In the genomic region with DNA sequence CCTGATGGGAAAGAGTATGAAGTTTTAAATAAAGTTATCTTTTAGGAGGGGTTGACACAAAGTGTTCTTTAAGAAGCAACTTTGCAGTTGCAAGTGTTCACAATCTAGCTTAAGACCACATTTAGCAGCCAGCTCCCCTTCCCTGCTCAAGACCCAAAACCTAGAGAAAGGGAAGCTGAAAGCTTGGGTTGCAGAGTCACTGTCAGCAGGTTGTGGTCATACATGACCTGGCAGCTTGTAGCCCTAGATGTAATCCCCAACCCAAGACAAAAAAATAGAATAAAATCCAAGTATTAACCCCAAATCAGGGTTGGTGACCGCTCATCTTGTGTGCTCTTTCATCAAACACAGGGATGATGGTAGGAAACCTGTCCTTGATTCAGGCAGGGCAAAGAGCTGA, we compare ENCODE assay signal across 8 mouse cellular contexts. TPM values are rescaled to one million over a fixed set of nuclear protein-coding genes. Genes with fewer than 3 reads are reported as not detected.
A peak's percentile ranks its signal among the peaks of the same experiment; 100 is the strongest.
DNase-seq lines count a peak whose midpoint lies in the region; ATAC-seq and TF ChIP-seq lines count a peak whose summit lies in the region.

No protein-coding gene starts in this region.

- no peak for DNase-seq in heart, postnatal 0 days (ENCODE audit: low spot score)
- no peak for DNase-seq in heart, adult 18-20 months
- DNase-seq in MEL-GATA-1-ER (ENCODE audit: extremely low read depth, low read depth) = peak; percentile 28
- no peak for DNase-seq in midbrain, embryonic 14.5 days
- DNase-seq in gastrocnemius, postnatal 14 days = no peak
- DNase-seq in urinary bladder, adult 18-20 months (ENCODE audit: low spot score in 2 of 2) = no peak
- DNase-seq in thymus, postnatal 0 days (ENCODE audit: low spot score) = no peak

- H3K36me3 ChIP-seq in heart, postnatal 0 days (replicated peaks; ENCODE audit: control insufficient read depth, insufficient read depth, low read length) = peaks cover 66% of the 10 kb centered on the region
- peaks cover 33% of the 10 kb centered on the region for H3K36me3 ChIP-seq in hindbrain, embryonic 15.5 days
- H3K36me3 ChIP-seq in midbrain, embryonic 14.5 days (ENCODE audit: control insufficient read depth, insufficient read depth, low read length) = peaks cover 61% of the 10 kb centered on the region

- ATAC-seq in heart, postnatal 0 days (ENCODE audit: insufficient read depth, low read depth) = no peak
- no peak for ATAC-seq in hindbrain, embryonic 15.5 days (ENCODE audit: low FRiP score, low read depth)
- ATAC-seq in midbrain, embryonic 14.5 days (ENCODE audit: low FRiP score, low TSS enrichment) = no peak

- H3K9ac ChIP-seq in heart, postnatal 0 days (replicated peaks; ENCODE audit: low read depth, low read length) = peak overlapping the region; percentile 97
- peak overlapping the region; percentile 91 for H3K9ac ChIP-seq in hindbrain, embryonic 15.5 days
- peak overlapping the region; percentile 72 for H3K9ac ChIP-seq in midbrain, embryonic 14.5 days (replicated peaks; ENCODE audit: low read length)

- no peaks in the 10 kb centered on the region for H3K27me3 ChIP-seq in heart, postnatal 0 days (ENCODE audit: control insufficient read depth, insufficient read depth, low read length)
- H3K27me3 ChIP-seq in hindbrain, embryonic 15.5 days = no peaks in the 10 kb centered on the region
- no peaks in the 10 kb centered on the region for H3K27me3 ChIP-seq in midbrain, embryonic 14.5 days (ENCODE audit: control insufficient read depth, insufficient read depth, low read length)

- H3K27ac ChIP-seq in heart, postnatal 0 days (ENCODE audit: low read depth) = no peak overlapping the region
- H3K27ac ChIP-seq in hindbrain, embryonic 15.5 days (replicated peaks) = peak overlapping the region; percentile 96; the same call in 1 of the 2 replicates
- no peak overlapping the region for H3K27ac ChIP-seq in midbrain, embryonic 14.5 days (replicated peaks; ENCODE audit: low read depth, low read length)

- 76% methylated on average over 1 of the region's 1 CpGs for WGBS in heart, postnatal 0 days
- WGBS in hindbrain, embryonic 15.5 days = 81% methylated on average over 1 of the region's 1 CpGs
- 74% methylated on average over 1 of the region's 1 CpGs for WGBS in midbrain, embryonic 14.5 days

- H3K4me3 ChIP-seq in heart, postnatal 0 days (ENCODE audit: low read depth, low read length) = peak overlapping the region; percentile 99
- peak overlapping the region; percentile 91 for H3K4me3 ChIP-seq in hindbrain, embryonic 15.5 days
- H3K4me3 ChIP-seq in midbrain, embryonic 14.5 days (replicated peaks; ENCODE audit: low read depth, low read length) = peak overlapping the region; percentile 93

- H3K4me1 ChIP-seq in heart, postnatal 0 days (ENCODE audit: control insufficient read depth, insufficient read depth) = peaks cover 21% of the 10 kb centered on the region
- H3K4me1 ChIP-seq in hindbrain, embryonic 15.5 days (replicated peaks) = peaks cover 51% of the 10 kb centered on the region
- peaks cover 37% of the 10 kb centered on the region for H3K4me1 ChIP-seq in midbrain, embryonic 14.5 days (ENCODE audit: control insufficient read depth, insufficient read depth, low read length)

- no peaks in the 10 kb centered on the region for H3K9me3 ChIP-seq in heart, postnatal 0 days (replicated peaks; ENCODE audit: control insufficient read depth, low read length)
- no peaks in the 10 kb centered on the region for H3K9me3 ChIP-seq in hindbrain, embryonic 15.5 days
- H3K9me3 ChIP-seq in midbrain, embryonic 14.5 days (ENCODE audit: control insufficient read depth, low read length) = no peaks in the 10 kb centered on the region

- intact Hi-C loops in gastrocnemius, postnatal 14 days (cut with DNase I; ENCODE audit: low total_unique reads) = no loop called here

- peak overlapping the region; percentile 73 for H3K4me2 ChIP-seq in heart, postnatal 0 days (ENCODE audit: low read depth, low read length)
- peak overlapping the region; percentile 90 for H3K4me2 ChIP-seq in hindbrain, embryonic 15.5 days
- H3K4me2 ChIP-seq in midbrain, embryonic 14.5 days (ENCODE audit: low read length) = peak overlapping the region; percentile 94

- no peak for TF ChIP-seq EP300 in heart, postnatal 0 days (IDR thresholded peaks at IDR 0.05; ENCODE audit: low read depth)

- TF ChIP-seq CTCF in heart, postnatal 0 days (IDR thresholded peaks at IDR 0.05; ENCODE audit: low read depth) = no peak

RNA-seq across cellular contexts. Expression of a gene that starts 1.3 kb away (rescaled TPM):
- total RNA-seq in heart, postnatal 0 days (2014; rRNA removed; ENCODE audit: low replicate concordance) = 16.4 and 63.4 TPM in 2 replicates
- polyA plus RNA-seq in heart, postnatal 0 days (2015; fragmentation: Nextera tagmentation; extraction: Ambion mirVana) = 22.9 and 24.9 TPM in 2 replicates
- 10 to 100 TPM; 36.0 to 41.9 TPM for total RNA-seq in heart, adult 18-20 months (2021)
- polyA plus RNA-seq in hindbrain, embryonic 15.5 days (2015; fragmentation: Nextera tagmentation; extraction: Ambion mirVana) = 71.4 and 81.2 TPM in 2 replicates
- 43.0 and 51.4 TPM in 2 replicates for polyA plus RNA-seq in midbrain, embryonic 14.5 days (2014; fragmentation: Nextera tagmentation; extraction: Ambion mirVana)
- 10 to 100 TPM; 25.1 to 34.9 TPM for total RNA-seq in gastrocnemius, postnatal 14 days (2021)
- polyA plus RNA-seq in thymus, postnatal 0 days (2015; fragmentation: Nextera tagmentation; extraction: Ambion mirVana) = 54.7 and 74.6 TPM in 2 replicates

RNA-seq across cellular contexts. Expression of a gene that starts 1.6 kb away (rescaled TPM):
- total RNA-seq in heart, postnatal 0 days (2014; rRNA removed; ENCODE audit: low replicate concordance) = 15.4 and 39.8 TPM in 2 replicates
- 52.9 and 55.5 TPM in 2 replicates for polyA plus RNA-seq in heart, postnatal 0 days (2015; fragmentation: Nextera tagmentation; extraction: Ambion mirVana)
- 10 to 100 TPM; 59.6 to 68.5 TPM for total RNA-seq in heart, adult 18-20 months (2021)
- 105 and 116 TPM in 2 replicates for polyA plus RNA-seq in hindbrain, embryonic 15.5 days (2015; fragmentation: Nextera tagmentation; extraction: Ambion mirVana)
- 79.2 and 89.6 TPM in 2 replicates for polyA plus RNA-seq in midbrain, embryonic 14.5 days (2014; fragmentation: Nextera tagmentation; extraction: Ambion mirVana)
- total RNA-seq in gastrocnemius, postnatal 14 days (2021) = 10 to 100 TPM; 39.4 to 46.2 TPM
- polyA plus RNA-seq in thymus, postnatal 0 days (2015; fragmentation: Nextera tagmentation; extraction: Ambion mirVana) = 76.0 and 83.6 TPM in 2 replicates

RNA-seq across cellular contexts. Expression of a gene that starts 26.5 kb away (rescaled TPM):
- total RNA-seq in heart, postnatal 0 days (2014; rRNA removed; ENCODE audit: low replicate concordance) = 199 and 207 TPM in 2 replicates
- polyA plus RNA-seq in heart, postnatal 0 days (2015; fragmentation: Nextera tagmentation; extraction: Ambion mirVana) = 527 and 554 TPM in 2 replicates
- 100 to 1,000 TPM; 341 TPM for total RNA-seq in heart, adult 18-20 months (2021)
- 180 and 193 TPM in 2 replicates for polyA plus RNA-seq in hindbrain, embryonic 15.5 days (2015; fragmentation: Nextera tagmentation; extraction: Ambion mirVana)
- polyA plus RNA-seq in midbrain, embryonic 14.5 days (2014; fragmentation: Nextera tagmentation; extraction: Ambion mirVana) = 192 and 195 TPM in 2 replicates
- 100 to 1,000 TPM; 193 to 194 TPM for total RNA-seq in gastrocnemius, postnatal 14 days (2021)
- polyA plus RNA-seq in thymus, postnatal 0 days (2015; fragmentation: Nextera tagmentation; extraction: Ambion mirVana) = 306 and 315 TPM in 2 replicates

RNA-seq across cellular contexts. Expression of a gene that starts 28.9 kb away (rescaled TPM):
- total RNA-seq in heart, postnatal 0 days (2014; rRNA removed; ENCODE audit: low replicate concordance) = not detected in 2 replicates
- 0.08 and 0.30 TPM in 2 replicates for polyA plus RNA-seq in heart, postnatal 0 days (2015; fragmentation: Nextera tagmentation; extraction: Ambion mirVana)
- total RNA-seq in heart, adult 18-20 months (2021) = under 1 TPM; 0.20 to 0.23 TPM
- polyA plus RNA-seq in hindbrain, embryonic 15.5 days (2015; fragmentation: Nextera tagmentation; extraction: Ambion mirVana) = 0.46 and 1.3 TPM in 2 replicates
- polyA plus RNA-seq in midbrain, embryonic 14.5 days (2014; fragmentation: Nextera tagmentation; extraction: Ambion mirVana) = 0.95 and 1.2 TPM in 2 replicates
- total RNA-seq in gastrocnemius, postnatal 14 days (2021) = under 1 TPM; 0.27 to 0.42 TPM
- 0.98 and 1.7 TPM in 2 replicates for polyA plus RNA-seq in thymus, postnatal 0 days (2015; fragmentation: Nextera tagmentation; extraction: Ambion mirVana)

RNA-seq across cellular contexts. Expression of a gene that starts 30.1 kb away (rescaled TPM):
- total RNA-seq in heart, postnatal 0 days (2014; rRNA removed; ENCODE audit: low replicate concordance) = 1,192 and 2,008 TPM in 2 replicates
- polyA plus RNA-seq in heart, postnatal 0 days (2015; fragmentation: Nextera tagmentation; extraction: Ambion mirVana) = 1,600 and 1,704 TPM in 2 replicates
- 100 to 1,000 TPM; 760 to 782 TPM for total RNA-seq in heart, adult 18-20 months (2021)
- polyA plus RNA-seq in hindbrain, embryonic 15.5 days (2015; fragmentation: Nextera tagmentation; extraction: Ambion mirVana) = 939 and 1,057 TPM in 2 replicates
- polyA plus RNA-seq in midbrain, embryonic 14.5 days (2014; fragmentation: Nextera tagmentation; extraction: Ambion mirVana) = 1,168 and 1,300 TPM in 2 replicates
- 100 to 1,000 TPM; 679 to 780 TPM for total RNA-seq in gastrocnemius, postnatal 14 days (2021)
- polyA plus RNA-seq in thymus, postnatal 0 days (2015; fragmentation: Nextera tagmentation; extraction: Ambion mirVana) = 2,991 and 3,020 TPM in 2 replicates
